Mouse (Mus musculus) mouse trophoblast stem cell (cell line): ENCODE results near the gene Pakap.

Source experiments
- in situ Hi-C, 2 experiments: fragments of 300-500 bp; cut with MseI, MboI; formaldehyde crosslinking; loops; 2 replicates in 1 of 2; 3 replicates in 1 of 2; pipeline ENCODE4 v1.15.1; 2025

The Pakap gene

DNA sequence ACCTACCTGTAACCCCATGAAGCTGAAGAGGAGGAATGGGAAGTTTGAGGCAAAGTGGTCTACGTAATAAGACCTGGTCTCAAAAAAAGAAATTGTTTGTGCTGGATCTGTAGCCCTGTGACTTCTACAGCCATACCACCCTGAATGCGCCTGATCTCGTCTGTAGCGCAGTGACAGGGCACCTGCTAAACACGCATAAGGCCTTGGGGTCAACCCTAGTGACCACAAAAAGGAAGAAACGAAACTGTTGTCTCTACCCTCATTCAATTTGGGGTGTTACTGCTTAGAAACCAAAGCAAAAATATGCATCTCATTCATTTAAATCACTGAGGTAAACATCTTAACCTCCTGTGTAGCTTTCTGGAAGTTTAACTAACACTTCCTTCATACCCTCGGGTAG lies 136.6 kb downstream of the Pakap start:
- in situ Hi-C loops, result no loop called here

DNA sequence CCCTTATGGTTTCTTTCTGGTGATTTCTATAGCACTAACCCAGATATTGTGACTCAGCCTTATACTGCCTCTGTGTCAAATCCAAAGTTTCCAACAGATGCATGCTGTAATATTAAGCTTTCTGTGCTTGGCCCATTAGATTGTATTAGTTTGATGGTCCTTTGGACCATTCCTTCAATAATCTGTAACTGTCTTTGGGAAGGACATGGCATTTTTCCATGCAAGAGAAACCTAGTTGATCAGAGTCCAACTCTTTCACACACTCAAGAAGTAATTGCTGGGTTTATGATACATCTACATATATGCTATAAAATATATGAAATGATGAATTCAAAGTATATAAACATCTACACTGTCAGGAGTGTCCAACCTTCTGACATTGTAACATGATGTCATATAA lies 147.9 kb downstream of the Pakap start:
- in situ Hi-C loops, result no loop called here

DNA sequence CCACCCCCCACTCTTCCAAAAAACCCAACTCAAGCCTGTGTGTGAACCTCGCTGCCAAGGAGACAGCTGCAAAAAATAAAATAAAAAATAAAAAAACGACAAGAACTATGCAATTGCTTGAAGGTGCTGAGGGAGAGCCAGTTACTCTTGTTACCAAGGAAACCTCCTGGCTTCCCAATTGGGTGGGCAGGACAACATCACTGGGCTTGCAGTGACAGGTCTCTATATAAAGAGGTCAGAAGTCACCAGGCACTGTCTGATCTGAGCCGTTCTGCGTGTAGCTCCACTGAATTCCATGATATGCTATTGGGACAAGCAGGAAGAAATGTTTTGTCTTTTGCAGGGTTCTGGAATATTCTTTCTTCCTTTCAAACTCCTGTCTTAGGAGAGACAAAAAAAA lies 148.8 kb downstream of the Pakap start:
- in situ Hi-C loops, result no loop called here

- in situ Hi-C loops, result no loop called here
Observed at GRCm38 (mm10) chr4:57717354-57717753, 149.4 kb downstream of the Pakap start, which contains the start of gene Akap2. Gene Akap2, plus strand, starts transcription at chr4:57717657.

GRCm38 (mm10) chr4:57719370-57719769 lies 151.4 kb downstream of the Pakap start:
- in situ Hi-C loops, result no loop called here

DNA sequence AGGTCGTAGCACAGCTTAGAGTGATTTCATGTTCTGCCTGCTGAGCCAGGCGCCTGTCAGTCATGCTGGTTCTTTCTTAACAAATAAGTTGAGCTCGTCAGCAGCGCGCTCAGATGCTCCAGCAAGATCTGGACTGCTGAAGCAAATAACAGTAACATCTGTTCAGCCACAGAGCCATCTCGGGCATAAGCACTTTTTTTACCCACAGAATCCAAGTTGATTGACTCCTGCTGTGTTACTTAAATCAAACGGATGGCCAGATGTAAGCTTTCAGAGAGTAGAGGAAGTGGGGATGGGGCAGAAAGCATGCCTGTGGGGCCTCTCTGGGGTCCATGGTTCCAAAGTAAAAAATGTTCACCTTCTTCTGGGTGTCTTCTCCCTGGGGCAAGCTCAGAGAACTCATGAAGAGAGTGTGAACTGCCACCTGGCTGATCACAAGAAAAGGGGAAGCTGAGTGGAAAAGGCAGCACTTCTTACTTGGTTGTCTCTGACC lies 152.9 kb downstream of the Pakap start:
- in situ Hi-C loops, result no loop called here

DNA sequence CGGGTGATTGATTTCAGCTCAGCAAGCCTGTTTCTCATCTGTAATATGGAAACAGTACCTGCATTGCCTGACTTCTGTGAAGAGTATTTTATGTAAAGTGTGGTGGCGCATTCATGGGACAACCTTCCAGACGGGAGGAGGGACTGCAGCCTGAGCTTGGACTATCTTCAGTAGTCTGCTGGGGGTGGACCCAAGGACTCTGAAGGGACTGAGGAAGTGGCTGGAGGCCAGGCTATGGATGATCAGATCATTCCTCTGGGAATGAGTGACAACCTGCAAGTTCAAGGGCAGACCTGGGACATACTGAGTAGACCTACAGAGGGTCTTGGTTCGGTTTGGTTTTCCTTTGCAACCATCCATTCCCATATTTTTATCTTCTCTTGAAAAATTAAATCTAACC lies 154.3 kb downstream of the Pakap start:
- in situ Hi-C loops, result no loop called here

GRCm38 (mm10) chr4:57723659-57724058 lies 155.7 kb downstream of the Pakap start:
- in situ Hi-C loops, result no loop called here

- in situ Hi-C loops, result no loop called here
Observed at GRCm38 (mm10) chr4:57725569-57725968, 157.6 kb downstream of the Pakap start.

GRCm38 (mm10) chr4:57728611-57729183 lies 160.7 kb downstream of the Pakap start:
- in situ Hi-C loops, result no loop called here

DNA sequence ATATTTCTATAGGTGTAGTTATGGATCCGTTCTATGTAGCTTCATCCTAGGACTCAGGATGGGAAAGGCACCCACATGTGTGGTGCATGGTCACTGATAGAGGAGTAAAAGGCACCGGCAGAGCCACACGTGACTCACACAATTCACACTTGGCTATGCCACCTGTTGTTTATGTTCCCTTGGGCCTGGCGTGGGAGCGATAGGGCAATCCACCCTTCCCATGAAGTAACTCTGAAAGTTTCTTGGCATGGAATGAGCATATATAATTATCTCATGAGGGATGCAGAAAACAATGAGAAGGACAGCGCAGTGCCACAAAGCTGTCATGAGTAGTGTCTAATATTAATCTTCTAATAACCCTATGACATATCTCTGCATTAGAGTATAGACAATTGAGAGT lies 162.1 kb downstream of the Pakap start:
- in situ Hi-C loops, result no loop called here

DNA sequence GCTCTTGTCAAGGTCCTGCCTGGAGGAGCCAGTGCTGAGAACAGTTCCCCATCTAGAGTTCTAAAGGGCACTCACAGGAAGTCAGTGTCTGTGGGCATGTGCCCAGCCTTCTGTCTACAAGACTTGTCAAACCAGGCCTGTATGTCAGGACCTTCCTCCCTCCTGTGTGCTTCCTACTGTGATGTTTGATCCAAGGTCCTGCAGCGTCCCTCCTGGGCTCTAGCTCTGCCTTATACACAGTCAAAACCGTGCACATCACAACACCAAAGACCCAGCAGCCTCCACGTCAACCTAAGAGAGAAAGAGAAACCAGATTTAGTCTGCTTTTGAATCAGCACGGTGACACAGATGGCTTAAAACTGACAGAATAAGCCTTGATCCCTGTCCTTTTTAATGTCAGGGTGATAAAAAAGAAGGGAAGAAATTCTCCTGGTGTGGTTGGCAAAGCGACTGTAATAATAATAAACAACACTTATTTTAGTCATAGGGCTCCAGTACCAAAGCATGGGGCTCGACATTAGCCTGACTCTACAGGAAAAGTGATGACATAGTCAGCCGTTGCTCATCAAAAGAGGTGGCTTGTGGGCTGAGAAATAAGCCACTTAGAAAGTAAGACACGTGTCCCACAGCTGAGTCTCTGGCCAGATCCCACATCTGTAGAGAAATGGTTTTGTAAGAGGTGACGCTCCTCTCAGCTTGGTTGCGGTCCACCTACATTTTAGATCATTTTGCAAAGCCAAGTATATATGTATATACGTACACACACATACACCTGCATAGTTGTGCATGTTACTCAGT lies 163.0 kb downstream of the Pakap start:
- in situ Hi-C loops, result no loop called here

GRCm38 (mm10) chr4:57732351-57732750 lies 164.4 kb downstream of the Pakap start:
- in situ Hi-C loops, result no loop called here

DNA sequence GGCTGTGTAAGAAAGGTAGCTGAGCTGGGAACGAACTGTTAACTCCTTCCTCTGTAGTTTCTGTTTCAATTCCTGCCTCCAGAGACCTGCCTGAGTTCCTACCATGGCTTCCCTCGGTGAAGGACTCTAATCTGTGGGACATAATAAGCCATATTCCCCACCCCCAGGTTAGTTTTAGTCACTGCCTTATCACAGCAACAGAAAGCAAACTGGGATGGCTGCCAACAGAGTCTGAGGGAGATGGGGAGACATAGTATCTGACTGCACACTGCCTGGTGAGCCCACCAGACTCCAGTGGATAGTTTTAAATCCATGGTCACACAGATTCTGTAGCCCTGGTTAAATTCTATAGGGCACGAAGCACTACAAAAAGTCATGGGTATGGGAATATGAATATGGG lies 165.5 kb downstream of the Pakap start:
- in situ Hi-C loops, result no loop called here

- in situ Hi-C loops, result no loop called here
Observed at GRCm38 (mm10) chr4:57735426-57735825, 167.4 kb downstream of the Pakap start.

DNA sequence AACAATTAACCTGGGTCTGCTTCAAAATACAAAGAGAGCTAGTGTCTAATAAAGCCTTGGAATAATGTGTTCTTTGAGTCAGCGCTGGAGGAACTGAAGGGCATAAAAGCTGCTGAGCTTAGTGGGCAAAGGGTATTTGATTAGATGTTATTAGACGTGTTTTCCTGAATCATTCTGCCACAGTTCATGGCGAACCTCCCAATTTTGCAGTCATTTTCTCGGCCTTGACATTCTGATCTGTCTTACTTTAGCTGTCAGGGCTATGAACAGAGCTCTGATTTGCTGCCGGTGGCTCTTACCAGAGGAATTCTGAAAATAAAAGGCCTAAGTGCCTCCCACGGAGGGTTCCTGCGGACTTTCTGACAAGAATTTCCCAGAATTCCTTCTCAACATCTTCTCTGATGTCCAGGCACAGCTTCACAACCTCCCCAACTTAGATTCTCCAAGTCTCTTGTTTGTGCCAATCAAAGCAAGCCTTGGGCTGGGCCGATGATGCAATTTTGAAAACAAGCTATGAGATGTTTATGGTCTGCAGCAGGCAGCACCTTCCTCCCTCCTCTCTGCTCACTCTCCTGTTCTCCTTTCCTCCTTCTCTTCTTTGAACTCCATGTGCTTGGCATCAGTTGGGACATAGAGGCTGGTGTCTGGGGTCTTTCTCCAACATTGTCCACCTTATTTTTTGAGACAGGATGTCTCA lies 171.0 kb downstream of the Pakap start:
- in situ Hi-C loops, result no loop called here

DNA sequence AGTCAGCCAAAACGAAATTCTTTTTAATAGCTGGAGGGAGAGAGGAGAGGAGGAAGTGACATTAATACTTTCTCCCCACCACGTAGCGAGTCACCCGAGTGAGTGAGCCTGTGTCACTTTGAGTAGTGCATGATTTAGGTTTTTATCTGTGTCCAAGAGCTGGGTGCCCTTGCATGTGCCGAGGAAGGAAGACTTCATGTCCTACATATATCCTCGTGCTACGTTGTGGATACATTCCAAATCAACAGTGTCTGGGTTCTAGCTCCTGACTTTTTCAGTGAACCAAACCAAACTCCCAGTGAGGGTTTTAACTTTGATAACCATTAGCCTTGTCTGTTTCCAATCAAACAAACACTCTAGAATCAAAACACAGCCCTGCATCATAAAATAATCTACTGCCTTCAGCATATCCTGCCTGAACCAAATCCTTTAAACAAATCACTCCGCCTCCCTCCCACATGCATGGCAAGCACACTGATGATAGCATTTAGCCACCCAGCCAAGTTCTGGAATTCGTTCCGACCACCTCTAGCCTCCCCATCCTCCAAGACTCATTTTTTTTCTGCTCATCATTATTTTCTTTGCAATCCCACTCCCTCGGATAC lies 175.4 kb downstream of the Pakap start:
- in situ Hi-C loops, result no loop called here

GRCm38 (mm10) chr4:57750651-57751050 lies 182.7 kb downstream of the Pakap start:
- in situ Hi-C loops, result no loop called here

DNA sequence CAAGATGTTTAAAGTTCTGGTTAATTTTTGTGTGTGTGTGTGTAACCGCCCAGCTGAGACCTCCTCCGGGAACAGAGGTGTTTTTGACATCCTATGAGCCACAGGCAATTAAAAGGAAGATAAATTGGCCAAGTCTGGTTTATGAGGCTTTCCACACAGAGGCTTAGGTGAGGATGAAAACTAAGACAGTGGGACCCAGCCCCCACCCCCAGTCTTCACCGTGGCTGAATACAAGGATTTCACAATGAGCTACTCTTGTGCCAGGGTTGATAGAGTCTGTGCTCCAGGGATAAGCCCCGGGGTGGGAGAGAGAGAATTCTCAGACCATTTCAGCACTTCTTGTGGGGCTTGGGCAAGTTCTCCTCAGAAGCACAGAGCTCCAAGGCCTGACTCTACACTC lies 183.1 kb downstream of the Pakap start:
- in situ Hi-C loops, result no loop called here

GRCm38 (mm10) chr4:57751566-57751965 lies 183.6 kb downstream of the Pakap start:
- in situ Hi-C loops, result no loop called here

GRCm38 (mm10) chr4:57755085-57755484 lies 187.1 kb downstream of the Pakap start:
- in situ Hi-C loops, result no loop called here

- in situ Hi-C loops, result no loop called here
Observed at GRCm38 (mm10) chr4:57757997-57758396, 190.0 kb downstream of the Pakap start.
